Mouse (Mus musculus) hindbrain, embryonic 13.5 days (tissue): ENCODE results near the gene Itga4. TPM values are rescaled to one million over a fixed set of nuclear protein-coding genes. Genes with fewer than 3 reads are reported as not detected.

Source experiments
- ATAC-seq: fragments of 200-750 bp; cut with Nextera tagmentation; 2 replicates; pipeline ENCODE4 v1.8.0; 2017; ENCODE audit warnings: moderate TSS enrichment; ENCODE audit not compliant: low FRiP score
- H3K27ac ChIP-seq: fragments of 300-500 bp; sonication (generic); 2 replicates; pipeline ENCODE4 v1.5.1; 2015; ENCODE audit warnings: inconsistent platforms, mild to moderate bottlenecking, moderate library complexity
- H3K27me3 ChIP-seq: fragments of 300-500 bp; sonication (generic); 2 replicates; pipeline ENCODE4 v1.6.1; 2015; ENCODE audit warnings: mild to moderate bottlenecking, inconsistent platforms
- H3K36me3 ChIP-seq: fragments of 300-500 bp; sonication (generic); 2 replicates; pipeline ENCODE4 v1.6.1; 2015; ENCODE audit warnings: mild to moderate bottlenecking, inconsistent platforms
- H3K4me1 ChIP-seq: fragments of 300-500 bp; sonication (generic); replicated peaks from 2 replicates; pipeline ENCODE4 v1.6.1; 2015; ENCODE audit warnings: inconsistent platforms
- H3K4me2 ChIP-seq: fragments of 300-500 bp; sonication (generic); 2 replicates; pipeline ENCODE4 v1.6.1; 2015; ENCODE audit warnings: inconsistent platforms, mild to moderate bottlenecking, moderate library complexity
- H3K4me3 ChIP-seq: fragments of 300-500 bp; sonication (generic); 2 replicates; pipeline ENCODE4 v1.5.1; 2015; ENCODE audit warnings: mild to moderate bottlenecking, inconsistent platforms
- H3K9ac ChIP-seq: fragments of 300-500 bp; sonication (generic); 2 replicates; pipeline ENCODE4 v1.6.1; 2015; ENCODE audit warnings: mild to moderate bottlenecking, inconsistent platforms
- H3K9me3 ChIP-seq: fragments of 300-500 bp; sonication (generic); 2 replicates; pipeline ENCODE4 v1.6.1; 2016; ENCODE audit warnings: inconsistent platforms
- WGBS: fragments of 180-500 bp; shearing (Covaris S2); methylation state at CpG from one replicate; pipeline ENCODE4 v1.1.7; 2015; 5-methylcytosine and 5-hydroxymethylcytosine counted together
- polyA plus RNA-seq: library from polyadenylated mRNA; unstranded; fragments of >200 nt; fragmentation: Nextera tagmentation; extraction: Ambion mirVana; gene quantifications from 2 replicates; pipeline ENCODE4 v1.2.1, GENCODE M21; 2015

Gene Itga4
- polyA plus RNA-seq, 1 experiment from 2014 or later, result 4.0 TPM

DNA sequence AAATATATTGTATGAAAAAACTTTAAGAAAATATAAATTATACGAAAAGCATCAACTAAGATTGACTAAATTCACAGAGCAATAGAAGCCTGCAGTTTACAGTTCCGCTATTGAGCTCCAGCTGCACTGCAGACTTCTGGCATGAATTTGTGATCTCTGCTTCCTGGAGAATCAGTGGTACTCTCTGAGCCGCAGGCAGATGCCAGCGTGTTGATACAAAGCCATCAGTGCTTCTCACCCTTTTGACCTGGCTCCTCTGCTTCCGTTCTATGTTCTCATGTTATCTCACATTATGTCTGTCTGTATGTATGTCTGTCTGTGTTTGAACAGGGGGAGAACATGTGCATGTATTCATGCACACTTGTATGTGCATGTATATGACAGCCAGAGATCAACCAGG lies 6.9 kb upstream of the Itga4 start:
- no peak for ATAC-seq
- Histone ChIP-seq H3K36me3 (no peaks in the 10 kb centered on the region), H3K4me3 (no peak overlapping the region), H3K9ac (no peak overlapping the region), H3K27me3 (no peaks in the 10 kb centered on the region), H3K9me3 (no peaks in the 10 kb centered on the region), H3K4me2 (no peak overlapping the region), H3K4me1 (no peaks in the 10 kb centered on the region), H3K27ac (no peak overlapping the region)
- WGBS, result 81% methylated on average over 5 of the region's 5 CpGs

DNA sequence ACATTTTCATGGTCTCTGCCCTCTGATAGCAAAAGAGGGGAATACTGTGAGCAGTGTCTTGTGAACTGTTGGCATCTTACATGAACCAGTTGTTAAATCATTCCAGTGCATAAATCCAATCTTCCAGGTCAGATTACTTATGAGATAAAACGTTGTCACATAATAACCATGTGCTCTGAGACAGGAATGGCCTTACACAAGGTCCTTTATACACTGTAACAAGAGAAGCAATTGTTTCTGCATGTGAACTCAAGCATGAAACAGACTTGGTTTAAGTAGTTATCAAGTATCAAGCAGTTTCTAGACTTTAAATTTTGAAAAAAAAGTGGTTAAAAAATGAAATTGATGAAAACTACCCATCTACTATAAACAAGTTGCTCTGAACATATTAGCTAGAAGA lies 4.7 kb upstream of the Itga4 start:
- no peak for ATAC-seq
- H3K27me3 ChIP-seq, result no peaks in the 10 kb centered on the region
- H3K36me3 ChIP-seq, result no peaks in the 10 kb centered on the region
- H3K4me1 ChIP-seq, result peaks cover 7% of the 10 kb centered on the region; the same call in 1 of the 2 replicates
- no peak overlapping the region for H3K4me2 ChIP-seq
- no peak overlapping the region for H3K4me3 ChIP-seq
- no peak overlapping the region for H3K9ac ChIP-seq
- no peaks in the 10 kb centered on the region for H3K9me3 ChIP-seq
- WGBS, result 38% methylated on average over 1 of the region's 1 CpGs
- H3K27ac ChIP-seq, result no peak overlapping the region

GRCm38 (mm10) chr2:79253754-79254197 lies 1.4 kb upstream of the Itga4 start:
- no peak for ATAC-seq
- H3K27me3 ChIP-seq, result peaks cover 7% of the 10 kb centered on the region; the same call in 1 of the 2 replicates
- no peaks in the 10 kb centered on the region for H3K9me3 ChIP-seq
- H3K4me2 ChIP-seq, result no peak overlapping the region
- no peak overlapping the region for H3K27ac ChIP-seq
- WGBS, result 57% methylated on average over 8 of the region's 8 CpGs
- H3K4me1 ChIP-seq, result peaks cover 16% of the 10 kb centered on the region
- no peak overlapping the region for H3K4me3 ChIP-seq
- no peak overlapping the region for H3K9ac ChIP-seq
- H3K36me3 ChIP-seq, result no peaks in the 10 kb centered on the region

DNA sequence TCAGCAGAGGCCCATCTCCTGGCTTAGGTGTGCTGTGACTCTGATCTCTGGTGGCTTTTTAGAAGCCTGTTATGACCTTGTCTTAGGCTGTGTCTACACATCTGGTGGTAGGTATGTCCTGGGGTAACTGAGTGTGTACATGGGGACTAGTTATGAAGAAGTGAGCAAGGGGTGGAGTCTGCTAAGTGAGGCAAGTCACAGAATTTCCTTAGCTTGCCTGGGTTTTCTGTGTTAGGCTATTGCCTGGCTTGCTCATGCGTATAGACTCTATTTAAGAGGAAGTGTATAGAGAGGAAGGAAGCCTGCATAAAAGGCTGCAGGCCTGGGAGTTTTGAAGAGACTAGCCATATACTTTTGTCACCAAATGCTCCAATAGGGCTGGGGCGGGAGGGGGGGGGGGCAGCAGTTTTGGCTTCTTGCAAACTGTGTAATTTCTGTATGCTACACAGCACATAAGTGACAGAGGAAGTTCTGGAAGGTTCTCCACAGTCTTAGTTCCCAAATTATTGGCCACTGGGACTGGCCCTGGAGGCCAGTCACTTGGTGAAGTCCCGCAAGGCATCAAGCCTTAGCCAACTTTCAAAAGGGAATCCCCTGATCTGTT lies 536 bp upstream of the Itga4 start:
- WGBS, result 64% methylated on average over 3 of the region's 3 CpGs
- peak overlapping the region; percentile 53 for H3K4me3 ChIP-seq
- peak overlapping the region; percentile 72 for H3K9ac ChIP-seq
- no peaks in the 10 kb centered on the region for H3K36me3 ChIP-seq
- H3K27ac ChIP-seq, result peak overlapping the region; percentile 18; the same call in 1 of the 2 replicates
- H3K4me1 ChIP-seq, result peaks cover 16% of the 10 kb centered on the region
- H3K4me2 ChIP-seq, result peak overlapping the region; percentile 87
- no peaks in the 10 kb centered on the region for H3K9me3 ChIP-seq
- peak; percentile 15; the same call in 1 of the 2 replicates for ATAC-seq
- peaks cover 7% of the 10 kb centered on the region; the same call in 1 of the 2 replicates for H3K27me3 ChIP-seq

- Histone ChIP-seq H3K27me3 (peaks cover 7% of the 10 kb centered on the region; the same call in 1 of the 2 replicates), H3K9me3 (no peaks in the 10 kb centered on the region), H3K4me1 (peaks cover 16% of the 10 kb centered on the region), H3K4me2 (peak overlapping the region; percentile 87), H3K36me3 (no peaks in the 10 kb centered on the region), H3K4me3 (peak overlapping the region; percentile 53), H3K9ac (peak overlapping the region; percentile 72), H3K27ac (0 out of 2 replicates have a peak overlapping the region, but pooled peaks have one; percentile 40)
- peak; percentile 26; the same call in 1 of the 2 replicates for ATAC-seq
- 8% methylated on average over 7 of the region's 7 CpGs for WGBS
These were observed 744 bp downstream of the Itga4 start for GRCm38 (mm10) chr2:79256001-79256339.

GRCm38 (mm10) chr2:79256376-79256775 lies 1.1 kb downstream of the Itga4 start:
- WGBS, result 83% methylated on average over 1 of the region's 1 CpGs
- peaks cover 16% of the 10 kb centered on the region for H3K4me1 ChIP-seq
- no peaks in the 10 kb centered on the region for H3K9me3 ChIP-seq
- no peaks in the 10 kb centered on the region for H3K36me3 ChIP-seq
- H3K4me2 ChIP-seq, result peak overlapping the region; percentile 87
- peak overlapping the region; percentile 53 for H3K4me3 ChIP-seq
- no peak overlapping the region for H3K27ac ChIP-seq
- no peak for ATAC-seq
- 0 out of 2 replicates have a peak overlapping the region, but pooled peaks have one; percentile 72 for H3K9ac ChIP-seq
- H3K27me3 ChIP-seq, result peaks cover 7% of the 10 kb centered on the region; the same call in 1 of the 2 replicates

GRCm38 (mm10) chr2:79256880-79257279 lies 1.7 kb downstream of the Itga4 start:
- peaks cover 16% of the 10 kb centered on the region for H3K4me1 ChIP-seq
- 77% methylated on average over 4 of the region's 4 CpGs for WGBS
- ATAC-seq, result no peak
- H3K4me3 ChIP-seq, result no peak overlapping the region
- H3K27ac ChIP-seq, result no peak overlapping the region
- no peaks in the 10 kb centered on the region for H3K36me3 ChIP-seq
- H3K4me2 ChIP-seq, result peak overlapping the region; percentile 87; the same call in 1 of the 2 replicates
- H3K9me3 ChIP-seq, result no peaks in the 10 kb centered on the region
- H3K9ac ChIP-seq, result no peak overlapping the region
- peaks cover 7% of the 10 kb centered on the region; the same call in 1 of the 2 replicates for H3K27me3 ChIP-seq

DNA sequence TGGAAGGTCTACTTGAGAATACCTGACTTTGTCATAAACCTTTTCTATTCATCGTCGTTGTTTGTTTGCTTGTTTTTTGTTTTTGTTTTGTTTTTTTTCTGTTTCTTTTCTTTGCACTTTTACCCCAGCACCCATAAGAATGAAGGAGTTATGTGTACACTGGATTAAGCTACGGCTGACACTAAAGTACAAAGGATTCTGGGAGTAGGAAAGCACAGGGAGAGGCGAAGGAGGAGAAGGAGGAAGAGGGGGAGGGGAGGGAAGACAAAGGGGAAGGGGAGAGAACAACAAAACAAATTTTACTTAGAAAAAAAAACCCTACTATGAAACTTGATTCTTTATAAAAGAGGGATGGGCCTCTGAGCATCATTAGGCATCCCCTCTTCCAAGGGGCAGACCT lies 2.2 kb downstream of the Itga4 start:
- 72% methylated on average over 4 of the region's 4 CpGs for WGBS
- no peak for ATAC-seq
- peaks cover 7% of the 10 kb centered on the region; the same call in 1 of the 2 replicates for H3K27me3 ChIP-seq
- H3K9ac ChIP-seq, result no peak overlapping the region
- H3K9me3 ChIP-seq, result no peaks in the 10 kb centered on the region
- H3K4me3 ChIP-seq, result no peak overlapping the region
- H3K4me2 ChIP-seq, result peak overlapping the region; percentile 87; the same call in 1 of the 2 replicates
- no peak overlapping the region for H3K27ac ChIP-seq
- H3K36me3 ChIP-seq, result no peaks in the 10 kb centered on the region
- peaks cover 16% of the 10 kb centered on the region for H3K4me1 ChIP-seq

DNA sequence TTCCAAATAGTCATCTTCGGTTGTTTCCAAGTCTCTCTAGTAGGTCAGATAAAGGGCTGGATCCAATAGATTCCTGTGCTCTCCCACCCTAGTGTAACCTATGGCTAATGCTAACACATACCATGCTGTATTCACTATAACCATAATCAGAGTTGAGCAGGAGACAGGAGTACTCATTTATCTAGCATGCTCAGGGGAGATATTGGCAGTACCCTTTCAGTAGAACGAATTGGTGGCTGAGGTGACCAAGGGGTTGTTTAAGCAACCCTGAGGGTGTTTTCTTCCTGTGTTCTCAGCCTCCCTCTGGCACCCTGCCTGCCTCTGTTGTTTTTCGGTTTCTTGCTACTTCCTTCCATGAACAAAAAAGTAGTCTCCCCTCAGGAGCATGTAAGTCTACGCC lies 4.1 kb downstream of the Itga4 start:
- Histone ChIP-seq H3K36me3 (no peaks in the 10 kb centered on the region), H3K27me3 (peaks cover 7% of the 10 kb centered on the region; the same call in 1 of the 2 replicates), H3K4me1 (peaks cover 16% of the 10 kb centered on the region), H3K4me2 (no peak overlapping the region), H3K4me3 (no peak overlapping the region), H3K9ac (no peak overlapping the region), H3K27ac (no peak overlapping the region), H3K9me3 (no peaks in the 10 kb centered on the region)
- 65% methylated on average over 4 of the region's 4 CpGs for WGBS
- ATAC-seq, result no peak

- H3K9ac ChIP-seq, result no peak overlapping the region
- WGBS, result 42% methylated on average over 4 of the region's 4 CpGs
- H3K27me3 ChIP-seq, result no peaks in the 10 kb centered on the region
- H3K4me1 ChIP-seq, result no peaks in the 10 kb centered on the region
- H3K9me3 ChIP-seq, result no peaks in the 10 kb centered on the region
- no peak for ATAC-seq
- no peaks in the 10 kb centered on the region for H3K36me3 ChIP-seq
- no peak overlapping the region for H3K27ac ChIP-seq
- no peak overlapping the region for H3K4me2 ChIP-seq
- no peak overlapping the region for H3K4me3 ChIP-seq
These were observed 10.4 kb downstream of the Itga4 start for GRCm38 (mm10) chr2:79265665-79266064.

GRCm38 (mm10) chr2:79266480-79266879 lies 11.3 kb downstream of the Itga4 start:
- Histone ChIP-seq H3K27me3 (no peaks in the 10 kb centered on the region), H3K36me3 (no peaks in the 10 kb centered on the region), H3K27ac (no peak overlapping the region), H3K9ac (no peak overlapping the region), H3K4me2 (no peak overlapping the region), H3K4me1 (no peaks in the 10 kb centered on the region), H3K4me3 (no peak overlapping the region), H3K9me3 (no peaks in the 10 kb centered on the region)
- 95% methylated on average over 3 of the region's 3 CpGs for WGBS
- ATAC-seq, result no peak

DNA sequence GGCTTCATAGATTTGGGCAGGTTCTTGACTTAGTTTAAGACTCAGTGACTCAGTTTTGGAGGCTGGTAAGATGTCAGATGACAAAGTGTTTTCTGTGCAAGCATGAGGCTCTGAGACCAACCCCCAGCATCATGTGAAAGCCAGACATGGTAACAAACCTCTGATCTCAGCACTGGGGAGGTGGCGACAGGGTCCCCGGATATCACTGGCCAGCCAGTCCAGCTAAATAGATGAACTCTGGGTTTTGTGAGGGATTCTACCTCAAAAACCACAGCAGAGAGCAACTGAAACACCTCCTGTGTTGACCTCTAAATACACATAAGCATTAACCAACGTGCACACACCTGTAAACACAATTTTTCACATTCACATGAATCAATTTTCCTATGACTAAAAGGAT lies 12.0 kb downstream of the Itga4 start:
- no peaks in the 10 kb centered on the region for H3K9me3 ChIP-seq
- no peak overlapping the region for H3K4me2 ChIP-seq
- no peak overlapping the region for H3K27ac ChIP-seq
- no peak overlapping the region for H3K4me3 ChIP-seq
- no peaks in the 10 kb centered on the region for H3K4me1 ChIP-seq
- no peaks in the 10 kb centered on the region for H3K27me3 ChIP-seq
- no peak for ATAC-seq
- WGBS, result 88% methylated on average over 3 of the region's 3 CpGs
- no peaks in the 10 kb centered on the region for H3K36me3 ChIP-seq
- no peak overlapping the region for H3K9ac ChIP-seq

DNA sequence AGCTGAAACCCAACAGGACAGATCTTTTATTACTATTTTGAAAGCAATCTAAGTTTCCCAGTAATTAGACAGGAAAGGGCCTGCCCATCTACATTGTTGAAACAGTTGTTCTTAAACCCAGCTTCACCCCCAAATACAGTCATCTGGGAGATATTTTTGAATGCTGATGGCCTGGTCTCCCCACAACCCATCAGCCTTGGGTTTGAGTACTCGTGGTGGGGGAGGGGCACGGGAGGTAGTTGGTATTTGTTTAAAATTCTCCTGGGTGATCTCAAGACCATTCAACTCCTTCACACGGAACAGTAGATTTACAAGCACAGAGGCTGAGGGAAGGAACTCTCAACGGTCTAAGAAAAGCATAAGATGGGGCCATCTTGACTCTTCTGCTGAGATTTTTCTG lies 13.6 kb downstream of the Itga4 start:
- no peaks in the 10 kb centered on the region for H3K4me1 ChIP-seq
- no peak overlapping the region for H3K9ac ChIP-seq
- H3K4me2 ChIP-seq, result no peak overlapping the region
- no peak overlapping the region for H3K4me3 ChIP-seq
- no peak for ATAC-seq
- H3K36me3 ChIP-seq, result no peaks in the 10 kb centered on the region
- WGBS, result 77% methylated on average over 4 of the region's 4 CpGs
- no peak overlapping the region for H3K27ac ChIP-seq
- H3K9me3 ChIP-seq, result no peaks in the 10 kb centered on the region
- H3K27me3 ChIP-seq, result no peaks in the 10 kb centered on the region
